Mouse (Mus musculus): ENCODE measurements around the gene Crk.
"Not testable (repeated sequence)": the region's sequence is repeated elsewhere in the genome, so short reads cannot be mapped to it uniquely, and the experiment has no call there.

The Crk gene

GRCm38 (mm10) chr11:75684956-75685355 lies 5.9 kb downstream of the Crk start:
- no peak for DNase-seq

- DNase-seq: no peak
These were observed 8.4 kb downstream of the Crk start for GRCm38 (mm10) chr11:75687343-75687993.

- DNase-seq: no peak
These were observed 9.1 kb downstream of the Crk start for GRCm38 (mm10) chr11:75688132-75688531.

- no peak for DNase-seq
These were observed 10.9 kb downstream of the Crk start for GRCm38 (mm10) chr11:75689977-75690376.

GRCm38 (mm10) chr11:75691047-75691446 lies 12.0 kb downstream of the Crk start:
- DNase-seq: no peak

GRCm38 (mm10) chr11:75693570-75693969 lies 14.5 kb downstream of the Crk start:
- no peak for DNase-seq

GRCm38 (mm10) chr11:75697464-75697863 lies 18.4 kb downstream of the Crk start:
- not testable (repeated sequence) for DNase-seq

GRCm38 (mm10) chr11:75700557-75700956 lies 21.5 kb downstream of the Crk start:
- DNase-seq: no peak

GRCm38 (mm10) chr11:75702761-75703160 lies 23.7 kb downstream of the Crk start:
- DNase-seq: no peak

GRCm38 (mm10) chr11:75703748-75704147 lies 24.7 kb downstream of the Crk start:
- DNase-seq: no peak

GRCm38 (mm10) chr11:75713949-75714348 lies 34.9 kb downstream of the Crk start:
- peak; percentile 76 for DNase-seq

- no peak for DNase-seq
These were observed 36.5 kb downstream of the Crk start for GRCm38 (mm10) chr11:75715556-75715955.

- no peak for DNase-seq
These were observed 37.7 kb downstream of the Crk start for GRCm38 (mm10) chr11:75716661-75717325.

- no peak for DNase-seq
These were observed 43.3 kb downstream of the Crk start for GRCm38 (mm10) chr11:75722339-75722738.

GRCm38 (mm10) chr11:75727168-75727567 lies 48.1 kb downstream of the Crk start:
- no peak for DNase-seq

GRCm38 (mm10) chr11:75727659-75728058 lies 48.6 kb downstream of the Crk start:
- DNase-seq: not testable (repeated sequence)

GRCm38 (mm10) chr11:75732434-75733226 lies 53.6 kb downstream of the Crk start, which contains the start of gene Ywhae:
Gene Ywhae (plus strand): TSS chr11:75732869.
- DNase-seq: peak; percentile 94

GRCm38 (mm10) chr11:75733227-75733940 lies 54.3 kb downstream of the Crk start:
- DNase-seq: peak; percentile 75

- DNase-seq: no peak
These were observed 56.6 kb downstream of the Crk start for GRCm38 (mm10) chr11:75735462-75736252.

- no peak for DNase-seq
These were observed 57.9 kb downstream of the Crk start for GRCm38 (mm10) chr11:75736978-75737377.

GRCm38 (mm10) chr11:75737806-75738476 lies 58.9 kb downstream of the Crk start:
- no peak for DNase-seq

- no peak for DNase-seq
These were observed 59.4 kb downstream of the Crk start for GRCm38 (mm10) chr11:75738477-75738821.

Measured in lung, postnatal 36 days (tissue).